Mouse (Mus musculus) cerebellum, postnatal 14 days (tissue): ENCODE data around the gene Cpvl.
A peak's percentile ranks its signal among the peaks of the same experiment; 100 is the strongest.

Experiments used
- DNase-seq, 2 experiments: peaks; one replicate each; pipeline ENCODE4 v3.0.0; 2021; ENCODE audit warnings: mixed read lengths in 2 of 2

The Cpvl gene

DNA sequence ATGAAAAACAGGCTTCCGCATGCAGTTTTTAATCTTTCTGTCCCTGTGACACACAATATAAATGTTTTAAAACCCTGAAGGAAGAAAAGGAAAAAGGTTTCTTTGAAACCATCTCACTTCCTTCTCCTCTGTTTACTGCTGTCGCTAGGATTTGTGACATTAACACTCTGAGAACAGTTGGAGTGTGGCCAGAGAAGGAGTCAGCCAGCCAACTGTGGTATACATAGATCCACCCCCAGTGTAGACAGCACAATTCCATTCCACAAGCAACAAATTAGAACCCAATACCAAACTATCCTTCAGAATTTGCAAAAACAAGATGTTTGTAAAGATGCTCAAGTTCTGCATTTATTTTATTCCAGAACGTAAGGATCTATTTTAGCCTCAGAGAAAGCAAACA, 6.7 kb downstream of the Cpvl start:
- DNase-seq, result peak; percentile 74 to 79

DNA sequence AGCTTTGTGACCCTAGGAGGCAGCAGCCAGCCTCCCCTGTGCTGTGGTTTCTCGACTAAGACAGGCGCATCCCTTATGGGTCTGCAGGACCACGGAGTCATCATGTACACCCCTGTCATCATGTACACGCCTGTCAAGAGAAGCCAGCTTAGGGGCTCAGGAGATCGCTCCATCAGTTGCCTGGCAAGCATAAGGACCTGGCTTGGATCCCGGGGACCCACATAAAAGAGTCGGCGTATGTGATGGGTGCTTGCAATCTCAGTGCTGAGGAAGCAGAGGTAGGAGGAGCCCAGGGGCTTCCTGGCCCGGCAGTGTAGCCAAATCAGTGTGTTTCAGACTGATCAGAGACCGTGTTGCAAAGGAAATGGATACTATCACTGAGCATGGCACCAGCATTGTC, 9.4 kb downstream of the Cpvl start:
- peak; percentile 19 to 27 for DNase-seq

GRCm38 (mm10) chr6:53968550-53968949, 9.9 kb downstream of the Cpvl start:
- peak; percentile 47 to 58 for DNase-seq

DNA sequence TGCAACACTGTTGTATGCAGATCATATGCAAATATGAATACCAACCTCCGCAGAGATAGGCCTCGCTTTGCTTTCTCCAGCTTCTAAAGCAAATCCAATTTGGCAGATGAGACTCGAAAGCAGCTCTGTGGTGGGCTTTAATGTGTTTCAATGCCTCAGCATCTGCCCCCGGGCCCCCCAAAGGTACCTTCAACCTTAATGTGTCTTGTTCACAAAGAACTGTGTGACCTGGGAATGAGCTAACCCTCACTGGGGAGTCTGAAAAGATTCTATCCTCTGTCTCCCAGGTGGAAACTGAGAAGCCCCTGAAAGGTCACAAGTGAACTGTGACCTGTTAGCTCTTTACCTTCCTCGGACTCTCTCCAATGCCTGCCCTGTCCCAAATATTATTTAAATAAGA, 11.9 kb downstream of the Cpvl start:
- no peak for DNase-seq

- DNase-seq, result no peak
Observed at GRCm38 (mm10) chr6:53965900-53966299, 12.6 kb downstream of the Cpvl start.

DNA sequence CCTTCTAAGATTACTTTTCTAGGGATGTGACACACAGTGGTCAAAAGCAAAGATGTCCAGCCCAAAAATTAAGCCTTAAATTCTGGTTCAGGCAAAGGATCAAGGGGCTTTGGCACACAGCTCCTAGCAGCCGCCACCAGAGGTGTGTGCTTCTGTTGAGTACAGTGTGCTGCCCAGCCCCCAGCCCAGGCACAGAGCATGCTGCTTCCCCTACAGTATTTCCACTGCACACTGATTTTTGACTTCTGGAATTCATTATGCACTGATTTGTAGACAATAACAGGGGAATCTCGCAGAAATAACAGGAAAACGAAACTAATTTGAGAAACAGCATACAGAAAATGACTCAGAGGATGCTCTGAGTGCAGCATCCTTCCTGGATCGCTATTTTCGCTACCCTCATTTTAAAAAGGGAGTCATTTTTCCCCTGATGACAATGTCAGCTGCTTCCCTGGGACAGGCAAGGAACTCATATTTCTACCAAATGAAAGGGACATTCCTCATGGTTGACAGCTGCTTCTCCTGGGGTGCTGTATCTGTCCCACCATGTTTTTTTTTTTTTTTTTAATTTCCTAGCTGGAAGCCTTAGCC, 14.5 kb downstream of the Cpvl start:
- no peak for DNase-seq

DNA sequence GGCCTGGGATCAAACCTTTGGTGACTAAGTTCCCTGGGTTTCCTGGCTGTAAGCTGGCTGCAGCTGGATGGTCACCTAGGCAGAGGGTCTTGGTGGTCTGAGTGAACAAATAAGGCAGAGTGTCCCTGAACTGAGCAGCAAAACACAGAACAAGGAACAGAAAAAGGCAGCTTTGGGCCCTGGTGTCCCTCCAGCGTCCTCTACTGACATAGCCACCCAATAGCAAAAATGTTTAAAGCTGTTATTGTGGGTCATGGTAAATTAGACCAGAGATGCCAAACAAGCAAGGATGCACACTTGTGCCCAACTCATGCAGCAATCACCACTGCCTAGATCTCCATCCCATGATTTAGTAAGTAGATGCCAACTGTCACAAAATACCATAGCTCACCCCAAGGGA, 16.5 kb downstream of the Cpvl start:
- DNase-seq, result peak; percentile 32 to 38

DNA sequence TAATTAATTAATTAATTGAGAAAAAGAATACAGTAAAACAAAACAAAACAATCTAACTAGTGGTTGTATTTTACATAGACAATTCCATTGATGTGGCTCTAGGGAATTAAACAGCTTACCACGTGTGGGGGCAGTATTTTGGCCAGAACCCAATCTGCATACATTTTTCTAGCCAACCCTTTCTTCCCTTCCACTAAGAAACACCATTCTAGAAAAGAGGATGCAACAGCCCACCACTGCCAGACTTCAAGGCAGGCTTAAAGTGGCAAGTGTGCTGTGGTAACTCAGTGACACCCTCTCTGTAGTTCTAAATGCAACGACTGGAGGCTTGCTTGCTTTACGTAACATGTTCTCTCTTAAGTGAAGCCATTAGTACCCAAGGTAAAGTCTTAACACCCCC, 18.6 kb downstream of the Cpvl start:
- DNase-seq, result no peak

DNA sequence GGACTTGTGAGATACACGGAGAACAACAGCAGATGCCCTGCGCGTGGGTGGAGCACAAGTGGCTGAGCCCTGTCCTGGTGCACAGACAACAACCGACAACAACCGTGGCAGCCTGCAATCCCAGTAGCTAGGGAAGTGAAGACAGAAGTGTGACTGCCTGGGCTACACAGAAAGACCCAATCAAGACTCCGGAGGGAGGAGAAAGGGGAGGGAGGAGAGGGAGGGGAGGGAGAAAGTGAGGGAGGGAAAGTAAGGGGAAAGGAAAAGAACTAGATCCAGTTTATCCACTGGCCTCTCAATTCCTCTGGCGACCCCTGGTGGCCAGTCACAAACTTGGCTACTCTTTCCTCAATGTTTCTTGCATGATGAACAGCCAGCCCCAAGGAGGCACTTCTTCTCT, 20.1 kb downstream of the Cpvl start:
- DNase-seq, result peak; percentile 89 to 92

GRCm38 (mm10) chr6:53956513-53956912, 22.0 kb downstream of the Cpvl start:
- DNase-seq, result no peak

DNA sequence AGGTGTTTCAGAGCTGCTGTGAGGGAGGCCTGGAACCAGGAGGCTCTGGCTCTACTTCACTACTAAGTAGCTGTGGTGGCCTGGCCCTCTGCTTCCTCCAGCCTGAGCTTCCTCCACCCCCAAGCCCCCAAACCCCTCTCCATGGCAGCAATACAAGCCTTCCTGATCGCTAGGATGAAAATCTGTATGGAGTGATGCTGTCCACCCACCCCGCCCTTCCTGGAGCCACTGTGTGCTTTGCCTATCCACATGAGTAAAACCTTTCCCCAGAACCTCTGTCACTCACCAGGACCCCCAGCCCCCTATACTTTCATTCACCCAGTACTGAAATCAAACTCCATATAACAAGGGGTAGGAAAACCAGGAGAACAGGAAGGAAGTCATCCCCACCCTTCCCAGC, 22.6 kb downstream of the Cpvl start:
- no peak for DNase-seq

DNA sequence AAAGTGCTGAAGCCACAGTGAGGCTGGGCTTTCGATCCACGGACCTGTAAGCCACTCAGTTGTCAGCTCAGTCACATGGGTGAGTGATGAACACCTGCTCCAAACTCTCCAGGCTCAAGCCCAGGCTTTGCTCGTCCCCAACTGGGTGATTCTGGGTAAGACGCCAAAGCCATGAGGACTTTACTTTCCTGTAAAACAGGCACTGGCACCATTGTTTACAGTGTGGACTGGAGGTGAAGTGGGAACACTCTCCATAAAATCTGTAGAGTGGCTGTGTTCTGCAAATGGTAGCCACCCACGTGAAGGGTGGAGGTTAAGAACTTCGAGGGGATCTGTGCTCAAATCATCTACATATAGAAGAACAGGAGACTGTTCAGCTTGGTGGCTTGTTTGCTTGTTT, 23.2 kb downstream of the Cpvl start:
- DNase-seq, result no peak

- DNase-seq, result peak; percentile 38 to 43
Observed at GRCm38 (mm10) chr6:53954106-53954505, 24.4 kb downstream of the Cpvl start.

DNA sequence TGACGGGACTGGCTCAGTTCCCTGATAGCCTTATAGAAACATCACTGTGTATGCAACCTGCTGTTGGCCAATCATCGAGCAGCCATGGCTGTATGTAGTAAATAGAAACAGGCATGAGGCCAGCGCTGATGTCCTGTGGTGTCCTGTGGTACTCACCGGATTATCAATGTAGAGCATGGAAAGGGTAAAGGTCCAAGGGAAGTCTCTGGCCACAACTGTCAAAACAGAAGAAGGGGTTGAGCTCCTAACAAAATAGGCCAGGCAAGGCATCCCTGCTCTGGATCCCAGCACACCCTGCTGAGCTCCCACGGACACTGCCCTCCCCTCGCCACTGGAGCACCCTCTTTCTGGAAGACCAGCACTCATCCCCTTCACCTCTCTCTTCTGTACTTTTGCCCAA, 25.1 kb downstream of the Cpvl start:
- no peak for DNase-seq

DNA sequence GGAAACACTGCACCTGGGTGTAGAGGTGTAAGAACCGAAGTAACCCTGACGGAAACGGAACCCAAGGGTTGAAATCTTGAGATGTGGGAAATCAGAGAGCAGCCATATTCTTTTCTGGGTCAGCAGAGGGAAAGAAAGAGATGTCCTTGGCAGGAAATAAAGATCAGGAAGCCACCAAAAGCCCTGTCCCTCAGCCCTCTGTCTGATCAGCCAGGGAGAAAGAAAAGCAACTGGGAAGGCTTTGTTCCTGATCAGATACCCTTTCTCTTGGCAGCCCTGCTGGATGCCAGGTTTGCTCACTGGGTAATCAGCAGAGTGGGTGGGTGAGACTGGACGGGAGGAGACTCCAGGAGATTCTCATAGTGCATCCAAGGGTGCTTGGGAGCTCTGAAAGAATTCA, 27.1 kb downstream of the Cpvl start:
- DNase-seq, result no peak

- no peak for DNase-seq
Observed at GRCm38 (mm10) chr6:53950876-53951275, 27.6 kb downstream of the Cpvl start.

- no peak for DNase-seq
Observed at GRCm38 (mm10) chr6:53948388-53949035, 30.0 kb downstream of the Cpvl start.

DNA sequence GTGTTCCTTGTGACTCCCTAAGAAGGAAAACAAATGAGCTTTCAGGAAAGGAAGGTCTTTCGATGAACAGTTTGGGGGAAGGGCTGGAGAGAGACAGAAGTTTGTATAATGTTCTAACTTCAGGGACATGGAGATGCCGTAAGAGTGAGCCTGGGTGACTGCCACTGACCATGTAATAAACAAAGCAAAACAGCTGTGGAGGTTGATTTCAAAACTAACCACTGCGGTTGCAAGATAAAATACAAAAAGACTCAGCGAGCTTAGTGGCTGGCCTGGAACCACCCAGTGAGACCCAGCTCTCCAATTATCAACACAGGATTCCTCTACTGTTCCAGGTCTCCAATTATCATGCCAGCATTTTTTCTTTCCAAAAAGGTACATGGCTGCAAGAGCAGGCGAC, 33.6 kb downstream of the Cpvl start:
- no peak for DNase-seq

DNA sequence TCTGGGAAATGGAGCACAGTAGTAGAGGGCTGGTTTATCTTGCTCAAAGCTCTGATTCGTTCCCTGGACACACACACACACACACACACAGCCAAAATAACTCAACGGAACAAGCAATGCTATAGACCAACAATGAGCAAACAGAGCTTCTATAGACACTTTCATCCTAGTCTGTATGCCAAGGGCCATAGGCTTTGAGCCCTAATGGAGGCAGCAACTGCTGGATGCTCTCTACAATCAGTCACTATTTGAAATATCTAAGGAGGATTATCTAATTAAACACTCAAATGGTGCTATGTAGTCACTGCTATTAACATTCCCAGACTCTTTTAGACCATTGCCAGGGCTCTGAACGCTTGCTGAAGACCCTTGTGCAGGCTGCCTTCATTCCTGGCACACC, 34.1 kb downstream of the Cpvl start:
- DNase-seq, result no peak

DNA sequence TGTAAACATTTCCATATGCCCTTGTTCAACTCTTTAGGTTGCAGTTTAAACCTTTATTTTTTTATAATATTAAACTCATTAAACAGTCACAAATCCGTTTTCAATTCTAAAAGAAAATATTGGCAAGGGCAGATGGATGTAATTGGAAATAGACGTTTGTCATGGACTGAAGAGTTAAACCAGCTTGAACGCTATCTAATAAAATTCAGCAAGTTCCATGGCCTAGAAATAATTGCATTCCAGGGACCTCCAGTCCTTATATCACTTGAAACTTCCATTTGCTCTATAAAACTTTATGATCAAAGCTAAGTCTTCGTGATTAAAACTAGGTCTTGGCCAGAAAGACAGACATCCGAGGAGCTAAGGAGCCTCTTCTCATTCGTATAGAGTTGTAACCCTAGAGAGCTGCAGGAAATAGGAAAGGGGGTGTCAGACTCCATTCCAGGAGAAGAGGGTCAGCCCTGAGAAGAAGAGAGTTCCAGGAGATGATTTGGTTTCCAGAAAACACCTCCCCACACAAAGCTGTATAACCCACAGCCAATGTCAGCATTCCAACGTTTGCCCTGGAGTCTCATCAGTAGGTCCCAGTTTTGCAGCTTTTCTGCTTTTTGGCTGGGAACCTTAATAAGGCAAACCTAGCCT, 36.2 kb downstream of the Cpvl start:
- DNase-seq, result no peak

GRCm38 (mm10) chr6:53939752-53940151, 38.7 kb downstream of the Cpvl start:
- no peak for DNase-seq

- no peak for DNase-seq
Observed at GRCm38 (mm10) chr6:53938942-53939341, 39.5 kb downstream of the Cpvl start.

- no peak for DNase-seq
Observed at GRCm38 (mm10) chr6:53937143-53938134, 41.0 kb downstream of the Cpvl start.
